Mouse (Mus musculus) adrenal gland, adult 2 months (tissue): ENCODE data around the gene Aadacl2. TPM values are rescaled to one million over a fixed set of nuclear protein-coding genes. Genes with fewer than 3 reads are reported as not detected.
A peak's percentile ranks its signal among the peaks of the same experiment; 100 is the strongest.

Experiments
- DNase-seq: peaks from one replicate; pipeline ENCODE4 v3.0.0; 2021
- long read RNA-seq: library from polyadenylated mRNA; stranded (forward); transcript quantifications from one replicate; pipeline ENCODE4 v2.0.0, GENCODE M21; 2021
- polyA plus RNA-seq: library from polyadenylated mRNA; depleted of rRNA; stranded (reverse); fragments of >200 nt; gene quantifications from 2 replicates; pipeline ENCODE4 v1.2.3, GENCODE M21; 2012; rRNA removed
- total RNA-seq, 2 experiments: library from RNA; stranded (reverse); gene quantifications; 2 replicates each; pipeline ENCODE4 v1.2.3; 2021

Gene Aadacl2
- total RNA-seq: not detected
- polyA plus RNA-seq: not detected in 2 replicates
- long read RNA-seq: 0 reads

DNA sequence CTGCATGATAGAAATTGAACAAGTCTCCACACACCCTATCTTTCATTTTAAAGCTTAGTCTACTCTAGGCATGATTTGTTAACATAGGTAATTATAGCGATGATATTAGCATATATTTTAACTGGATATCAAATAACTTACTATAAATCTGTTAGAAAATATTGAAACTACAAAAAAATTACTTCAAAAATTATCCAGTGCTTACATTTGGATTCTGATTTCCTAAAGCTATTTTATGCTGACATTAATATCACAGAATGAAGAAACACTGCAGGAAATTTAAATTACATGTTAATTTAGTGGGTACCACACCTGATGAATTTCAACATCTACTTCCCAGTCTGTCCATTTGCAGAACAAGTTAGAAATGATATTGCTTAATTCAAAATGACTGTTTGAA, at the start of gene Aadacl2:
Gene Aadacl2 (plus strand): TSS at position 301 of the 400 bp plus-strand sequence.
- DNase-seq: no peak

DNA sequence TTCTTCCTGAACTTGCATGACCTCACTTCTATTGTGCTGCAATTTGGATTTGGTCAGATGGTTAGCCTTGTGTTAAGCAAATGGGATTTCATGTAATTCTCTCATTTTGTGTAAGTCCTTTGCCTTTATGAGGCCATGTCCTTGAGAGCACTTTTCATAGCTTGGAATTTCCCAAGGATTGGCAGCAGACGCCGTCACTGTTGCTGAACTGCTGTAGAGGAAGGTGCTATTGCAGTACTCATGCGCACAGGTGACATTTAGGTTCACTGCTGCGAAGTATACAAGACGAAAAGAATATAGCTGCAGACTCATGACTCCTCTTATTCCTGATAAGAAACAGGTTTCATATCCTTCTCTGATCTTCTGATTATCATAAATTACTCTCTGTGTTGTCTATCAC, 35.7 kb upstream of the Aadacl2 start:
- peak; percentile 18 for DNase-seq

DNA sequence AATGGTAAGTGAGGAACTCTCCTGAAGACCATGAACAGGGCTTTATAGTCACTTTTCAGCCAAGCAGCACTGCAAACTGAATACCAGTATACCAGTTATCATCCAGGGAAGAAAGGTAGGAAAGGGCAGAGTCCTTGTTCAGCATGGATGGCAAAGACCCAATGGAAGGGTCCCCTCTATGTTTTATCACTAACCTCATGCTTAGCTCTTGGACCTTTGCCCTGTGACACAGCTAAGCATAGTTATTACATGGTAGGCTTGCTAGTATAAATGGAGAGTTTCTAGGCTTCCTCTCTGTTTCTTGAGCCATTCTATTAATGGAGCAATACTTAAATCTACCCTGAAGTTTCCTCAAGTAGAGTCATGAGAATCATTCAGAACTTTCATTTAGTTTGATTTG, 32.0 kb upstream of the Aadacl2 start:
- DNase-seq: no peak

DNA sequence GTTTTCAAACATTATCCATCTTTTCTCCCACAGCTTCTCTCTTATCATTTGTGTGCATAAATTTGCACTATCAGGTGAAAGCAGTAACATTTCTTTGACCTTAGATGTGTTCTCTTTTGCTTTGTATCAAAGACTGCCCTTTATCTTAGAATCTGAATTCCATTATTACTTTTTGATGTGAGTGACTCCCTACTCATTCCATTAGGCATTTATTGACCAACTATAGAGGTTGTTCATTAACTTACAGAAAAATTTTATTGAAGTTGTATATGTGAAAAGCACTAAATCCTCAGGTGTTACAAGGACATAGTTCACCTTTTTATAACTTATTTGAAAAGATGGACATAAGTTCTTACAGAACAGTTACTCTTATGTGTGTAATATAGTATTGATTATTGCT, 2.9 kb upstream of the Aadacl2 start:
- no peak for DNase-seq

GRCm38 (mm10) chr3:60025417-60025816, 18.9 kb downstream of the Aadacl2 start, which contains the start of gene Aadac:
Aadac (plus strand) TSS chr3:60025717.
- no peak for DNase-seq

DNA sequence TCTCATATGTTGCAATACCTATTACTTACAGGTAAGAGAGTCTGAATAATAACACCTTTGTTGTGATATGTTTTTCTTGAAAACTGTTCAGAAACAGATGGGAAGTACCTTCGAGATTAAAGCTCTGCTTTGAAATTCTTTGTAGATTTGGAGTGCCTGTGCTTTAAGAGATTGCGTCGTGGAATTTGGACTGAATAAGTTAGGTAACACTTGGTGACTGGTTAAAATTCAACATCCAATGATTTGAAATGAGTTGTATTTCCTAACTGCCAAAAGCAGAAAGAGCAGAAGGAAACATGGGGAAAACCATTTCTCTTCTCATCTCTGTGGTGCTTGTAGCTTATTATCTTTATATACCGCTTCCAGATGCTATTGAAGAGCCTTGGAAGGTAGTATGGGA, 25.0 kb downstream of the Aadacl2 start:
- DNase-seq: no peak

- no peak for DNase-seq
These were observed 39.8 kb downstream of the Aadacl2 start for GRCm38 (mm10) chr3:60046221-60046913.

DNA sequence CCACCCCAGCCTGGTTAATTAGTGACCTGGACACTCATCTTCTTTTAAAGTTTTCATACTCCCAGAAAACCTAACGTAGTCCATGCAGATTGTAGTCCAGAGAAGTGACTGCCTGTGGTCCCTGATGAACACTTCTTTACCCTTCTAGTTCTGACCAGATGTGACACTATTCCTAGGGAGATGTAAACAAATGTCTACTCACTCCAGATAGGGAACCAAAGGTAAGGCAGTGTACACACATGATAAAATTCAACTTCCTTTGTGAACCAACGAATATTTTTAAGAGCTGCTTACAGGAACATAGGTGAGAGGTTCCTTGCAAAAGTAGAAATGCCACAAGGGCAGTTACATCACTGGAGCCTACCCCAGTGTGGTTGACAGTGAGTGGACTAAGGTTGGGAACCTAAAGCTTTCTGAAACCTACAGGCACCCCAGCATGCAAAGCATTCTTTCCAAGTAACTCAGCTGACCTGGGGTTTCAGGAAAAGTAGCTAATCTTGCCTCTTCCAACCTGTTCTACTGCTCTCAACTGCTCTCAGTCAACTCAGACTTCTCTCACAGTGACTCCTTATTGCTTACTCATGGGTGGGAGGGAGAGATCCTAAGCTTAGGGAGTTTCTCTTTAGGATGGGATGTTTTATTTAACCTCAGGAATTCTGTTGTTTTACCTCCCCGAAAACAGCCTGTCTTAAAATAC, 46.8 kb downstream of the Aadacl2 start:
- no peak for DNase-seq

- no peak for DNase-seq
These were observed 47.4 kb downstream of the Aadacl2 start for GRCm38 (mm10) chr3:60053931-60054330.

DNA sequence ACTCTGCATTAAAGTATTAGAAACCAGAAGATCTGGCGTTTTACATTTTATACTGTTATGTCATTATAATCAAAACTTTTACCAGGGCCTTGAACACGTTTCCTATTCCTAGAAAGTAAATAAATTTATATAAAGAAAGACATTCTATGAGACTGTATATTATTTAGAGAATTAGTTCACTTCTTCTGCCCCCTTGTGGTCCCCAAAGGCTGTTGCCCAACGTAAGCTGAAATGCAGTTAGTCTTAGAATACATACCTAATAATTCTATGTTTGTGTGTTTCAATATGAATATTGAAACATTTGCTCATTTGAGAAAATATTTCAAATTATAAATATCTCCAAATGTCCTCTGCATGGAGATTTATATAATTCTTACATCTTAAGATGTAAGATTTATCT, 49.9 kb downstream of the Aadacl2 start:
- DNase-seq: no peak

DNA sequence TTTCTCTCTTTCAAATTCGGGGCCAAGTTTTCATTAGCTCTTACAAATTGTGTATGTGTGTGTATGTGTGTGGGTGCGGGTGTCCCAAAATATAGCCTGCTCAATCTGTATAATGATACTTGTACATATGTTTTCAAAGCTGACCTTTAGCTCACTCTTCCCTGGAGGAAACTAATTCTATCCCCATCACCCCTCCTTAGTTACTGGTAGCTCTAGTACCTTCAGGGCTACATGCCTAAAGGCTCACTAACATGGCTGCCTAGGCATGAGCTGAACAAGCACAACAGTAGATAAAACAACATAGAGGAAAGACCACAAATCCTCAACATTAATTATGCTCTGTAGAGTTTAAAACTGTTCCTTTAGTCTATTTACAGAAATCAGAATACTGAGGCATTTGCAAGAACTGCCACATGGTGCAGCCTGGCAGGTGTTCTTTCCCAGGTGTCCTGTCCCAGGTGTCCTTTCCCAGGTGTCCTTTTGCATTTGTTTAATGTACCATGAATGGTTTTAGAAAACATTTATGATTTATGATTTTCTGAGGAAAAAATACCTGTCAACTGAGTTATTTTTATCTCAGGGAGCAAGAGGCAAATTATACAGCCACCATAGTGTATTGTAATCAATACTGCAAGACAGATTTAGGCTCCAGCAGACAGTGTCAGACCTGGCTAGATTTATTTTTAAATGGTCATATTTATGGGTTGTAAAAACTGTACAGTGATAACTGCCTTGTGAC, 50.7 kb downstream of the Aadacl2 start:
- DNase-seq: no peak

DNA sequence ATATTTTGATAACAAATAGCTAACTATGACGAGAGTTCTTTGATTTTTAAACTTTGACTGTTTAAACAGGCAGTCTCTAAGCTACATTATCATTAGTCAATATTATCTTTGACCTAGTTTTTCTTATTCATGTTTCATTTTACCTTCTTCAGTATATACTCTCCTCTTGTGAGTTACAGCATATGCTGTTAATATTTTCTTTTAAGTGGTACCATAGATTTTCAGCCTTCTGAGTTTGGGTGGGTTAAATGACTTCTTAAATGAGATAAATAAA, 51.2 kb downstream of the Aadacl2 start:
- no peak for DNase-seq

Other genes starting within 250 kb of the Aadacl2 start
- not detected for gene Gm8298, start 145.7 kb upstream of the Aadacl2 start, total RNA-seq
- gene Gm8298, start 145.7 kb upstream of the Aadacl2 start, polyA plus RNA-seq: not detected in 2 replicates
- not detected for gene C130079G13Rik, start 81.5 kb upstream of the Aadacl2 start, total RNA-seq
- not detected in 2 replicates for gene C130079G13Rik, start 81.5 kb upstream of the Aadacl2 start, polyA plus RNA-seq
- gene Aadac, start 19.0 kb downstream of the Aadacl2 start, total RNA-seq: 1 to 10 TPM in 1 of 2 experiments, not detected in 1; 1.6 TPM
- gene Aadac, start 19.0 kb downstream of the Aadacl2 start, polyA plus RNA-seq: not detected in 2 replicates
- 1 to 10 TPM; 1.0 to 2.3 TPM for gene Sucnr1, start 75.1 kb downstream of the Aadacl2 start, total RNA-seq
- 1.1 and 1.2 TPM in 2 replicates for gene Sucnr1, start 75.1 kb downstream of the Aadacl2 start, polyA plus RNA-seq